Mouse (Mus musculus) central nervous system, embryonic 11.5 days (tissue): ENCODE data around the gene Olfr1037. TPM values are rescaled to one million over a fixed set of nuclear protein-coding genes. Genes with fewer than 3 reads are reported as not detected.

Experiments used
- polyA plus RNA-seq: library from polyadenylated mRNA; depleted of rRNA; stranded (reverse); fragments of >200 nt; gene quantifications from 2 replicates; pipeline ENCODE4 v1.2.3, GENCODE M21; 2012; rRNA removed

Olfr1037 gene
- polyA plus RNA-seq = not detected in 2 replicates

GRCm38 (mm10) chr2:86087285-86087684 lies at the start of gene Olfr1037:
TSS of gene Olfr1037 (minus strand) at chr2:86087385.

GRCm38 (mm10) chr2:86135828-86136227 lies 48.6 kb upstream of the Olfr1037 start, which contains the start of gene Olfr1039:
TSS of gene Olfr1039 (minus strand) at chr2:86135928.

GRCm38 (mm10) chr2:86073692-86074091 lies 13.5 kb downstream of the Olfr1037 start, which contains the start of gene Olfr1036:
TSS of gene Olfr1036 (plus strand) at chr2:86073992.

GRCm38 (mm10) chr2:86045561-86045960 lies 41.6 kb downstream of the Olfr1037 start, which contains the start of gene Olfr1034:
TSS of gene Olfr1034 (plus strand) at chr2:86045861.

Other genes starting within 250 kb of the Olfr1037 start
- not detected in 2 replicates for gene Olfr1019, start 241.9 kb downstream of the Olfr1037 start, polyA plus RNA-seq
- not detected in 2 replicates for gene Olfr1020, start 240.4 kb downstream of the Olfr1037 start, polyA plus RNA-seq
- not detected in 2 replicates for gene Olfr1022, start 218.8 kb downstream of the Olfr1037 start, polyA plus RNA-seq
- gene Olfr1023, start 201.7 kb downstream of the Olfr1037 start, polyA plus RNA-seq = not detected in 2 replicates
- not detected in 2 replicates for gene Olfr1024, start 182.3 kb downstream of the Olfr1037 start, polyA plus RNA-seq
- gene Olfr1025-ps1, start 172.2 kb downstream of the Olfr1037 start, polyA plus RNA-seq = not detected in 2 replicates
- not detected in 2 replicates for gene Olfr1026, start 165.8 kb downstream of the Olfr1037 start, polyA plus RNA-seq
- gene Olfr1028, start 136.9 kb downstream of the Olfr1037 start, polyA plus RNA-seq = not detected in 2 replicates
- not detected in 2 replicates for gene Olfr1029, start 113.5 kb downstream of the Olfr1037 start, polyA plus RNA-seq
- not detected in 2 replicates for gene Olfr1030, start 108.1 kb downstream of the Olfr1037 start, polyA plus RNA-seq
- gene Olfr1031, start 97.1 kb downstream of the Olfr1037 start, polyA plus RNA-seq = not detected in 2 replicates
- gene Olfr1032, start 81.8 kb downstream of the Olfr1037 start, polyA plus RNA-seq = not detected in 2 replicates
- gene Olfr1033, start 66.8 kb downstream of the Olfr1037 start, polyA plus RNA-seq = 0.06 and 0.14 TPM in 2 replicates
- gene Olfr1034, start 41.5 kb downstream of the Olfr1037 start, polyA plus RNA-seq = 0.05 TPM in 1 of 2 replicates, not detected in the other
- not detected in 2 replicates for gene Olfr1036, start 13.4 kb downstream of the Olfr1037 start, polyA plus RNA-seq
- not detected in 2 replicates for gene Olfr1039, start 48.5 kb upstream of the Olfr1037 start, polyA plus RNA-seq
- gene Olfr1040, start 59.3 kb upstream of the Olfr1037 start, polyA plus RNA-seq = not detected in 2 replicates
- not detected in 2 replicates for gene Olfr1042, start 74.5 kb upstream of the Olfr1037 start, polyA plus RNA-seq
- gene Olfr1043, start 80.1 kb upstream of the Olfr1037 start, polyA plus RNA-seq = not detected in 2 replicates
- not detected in 2 replicates for gene Olfr1044, start 90.4 kb upstream of the Olfr1037 start, polyA plus RNA-seq
- gene Olfr52, start 98.3 kb upstream of the Olfr1037 start, polyA plus RNA-seq = not detected in 2 replicates
- not detected in 2 replicates for gene Olfr1045, start 115.6 kb upstream of the Olfr1037 start, polyA plus RNA-seq
- gene Olfr1046, start 131.9 kb upstream of the Olfr1037 start, polyA plus RNA-seq = not detected in 2 replicates
- gene Olfr1047, start 144.0 kb upstream of the Olfr1037 start, polyA plus RNA-seq = not detected in 2 replicates
- gene Olfr1048, start 152.9 kb upstream of the Olfr1037 start, polyA plus RNA-seq = not detected in 2 replicates
- gene Olfr1049, start 170.9 kb upstream of the Olfr1037 start, polyA plus RNA-seq = not detected in 2 replicates
- gene Olfr1051, start 191.7 kb upstream of the Olfr1037 start, polyA plus RNA-seq = not detected in 2 replicates
- not detected in 2 replicates for gene Olfr1052, start 205.1 kb upstream of the Olfr1037 start, polyA plus RNA-seq
- gene Olfr1053, start 227.9 kb upstream of the Olfr1037 start, polyA plus RNA-seq = not detected in 2 replicates
- not detected in 2 replicates for gene Olfr1054, start 248.0 kb upstream of the Olfr1037 start, polyA plus RNA-seq